32 mouse cellular contexts compared by ENCODE assay signal in the genomic region with DNA sequence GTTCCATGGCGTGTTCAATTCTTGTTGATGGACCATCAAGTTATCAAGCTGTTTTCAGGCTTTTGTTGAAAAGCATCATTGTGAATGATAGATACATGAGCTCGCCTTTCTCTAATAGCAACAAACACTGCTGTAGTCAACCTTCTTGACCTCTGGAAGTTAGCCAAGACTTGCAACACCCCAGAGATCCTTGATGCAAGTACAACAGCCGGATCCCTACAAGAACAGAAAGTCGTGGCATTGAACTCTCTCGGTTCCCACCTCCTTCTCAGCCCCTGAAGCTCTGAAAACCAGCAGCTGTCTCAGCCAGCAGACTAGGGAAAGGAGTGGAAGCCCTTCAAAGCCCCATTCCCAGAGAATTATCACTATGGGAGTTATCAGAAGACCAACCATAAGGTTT. TPM values are rescaled to one million over a fixed set of nuclear protein-coding genes. Genes with fewer than 3 reads are reported as not detected.
DNase-seq lines count a peak whose midpoint lies in the region; ATAC-seq and TF ChIP-seq lines count a peak whose summit lies in the region.
"Had no signal": no experiment of that assay in that cellular context is flagged by ENCODE, and none has a peak within 500 bp of the region (broad histone marks: within the 10 kb centered on the region; RNA-seq: fewer than 3 reads in every experiment).

No protein-coding gene starts in this region.

- H3K27ac ChIP-seq in liver, postnatal 0 days (ENCODE audit: low read depth) = no peak overlapping the region
- H3K27ac ChIP-seq in lung, embryonic 16.5 days (ENCODE audit: low read length) = no peak overlapping the region
- H3K27ac ChIP-seq: embryonic facial prominence, embryonic 15.5 days; forebrain, embryonic 15.5 days; hindbrain, postnatal 0 days; limb, embryonic 12.5 days; liver, embryonic 14.5 days; neural tube, embryonic 15.5 days had no signal

- no peaks in the 10 kb centered on the region for H3K27me3 ChIP-seq in liver, postnatal 0 days (ENCODE audit: insufficient read depth, low read length)
- H3K27me3 ChIP-seq in lung, embryonic 16.5 days (ENCODE audit: control insufficient read depth, insufficient read depth, low read depth, low read length) = no peaks in the 10 kb centered on the region
- H3K27me3 ChIP-seq: embryonic facial prominence, embryonic 15.5 days; forebrain, embryonic 15.5 days; neural tube, embryonic 15.5 days; Patski had no signal

- TF ChIP-seq CTCF in liver, postnatal 0 days (IDR thresholded peaks at IDR 0.05; ENCODE audit: low read depth) = no peak

- no peak overlapping the region for H3K4me3 ChIP-seq in liver, postnatal 0 days (ENCODE audit: low read depth, low read length)
- no peak overlapping the region for H3K4me3 ChIP-seq in lung, embryonic 16.5 days (ENCODE audit: low read length)
- H3K4me3 ChIP-seq: embryonic facial prominence, embryonic 15.5 days; forebrain, embryonic 15.5 days; heart, embryonic 12.5 days; limb, embryonic 12.5 days; neural tube, embryonic 15.5 days had no signal

- no peaks in the 10 kb centered on the region for H3K4me1 ChIP-seq in liver, postnatal 0 days (ENCODE audit: insufficient read depth)
- H3K4me1 ChIP-seq in lung, embryonic 16.5 days (replicated peaks; ENCODE audit: control insufficient read depth, insufficient read depth, low read length) = 0 out of 2 replicates have a peak, but pooled peaks cover 3% of the 10 kb centered on the region
- H3K4me1 ChIP-seq: embryonic facial prominence, embryonic 15.5 days; forebrain, embryonic 15.5 days; limb, embryonic 12.5 days; neural tube, embryonic 15.5 days had no signal

- no peak overlapping the region for H3K4me2 ChIP-seq in liver, postnatal 0 days (ENCODE audit: low read depth, low read length)
- no peak overlapping the region for H3K4me2 ChIP-seq in lung, embryonic 16.5 days (ENCODE audit: low read depth, low read length)
- H3K4me2 ChIP-seq: embryonic facial prominence, embryonic 15.5 days; forebrain, embryonic 15.5 days; heart, embryonic 12.5 days; limb, embryonic 12.5 days; midbrain, embryonic 11.5 days; neural tube, embryonic 15.5 days had no signal

- no peaks in the 10 kb centered on the region for H3K36me3 ChIP-seq in liver, postnatal 0 days (replicated peaks; ENCODE audit: insufficient read depth, low read length)
- no peaks in the 10 kb centered on the region for H3K36me3 ChIP-seq in lung, embryonic 16.5 days (ENCODE audit: control insufficient read depth, insufficient read depth, low read length)
- H3K36me3 ChIP-seq: embryonic facial prominence, embryonic 15.5 days; forebrain, embryonic 15.5 days; heart, embryonic 12.5 days; limb, embryonic 12.5 days; neural tube, embryonic 15.5 days had no signal

- H3K9me3 ChIP-seq in liver, postnatal 0 days (ENCODE audit: low read length) = no peaks in the 10 kb centered on the region
- peaks cover 3% of the 10 kb centered on the region; the same call in 1 of the 2 replicates for H3K9me3 ChIP-seq in lung, embryonic 16.5 days (ENCODE audit: control insufficient read depth, low read length)
- H3K9me3 ChIP-seq: embryonic facial prominence, embryonic 15.5 days; forebrain, embryonic 15.5 days; heart, embryonic 12.5 days; neural tube, embryonic 15.5 days had no signal

- no peak for ATAC-seq in liver, postnatal 0 days
- ATAC-seq in lung, embryonic 16.5 days (ENCODE audit: low read depth) = peak; percentile 45; the same call in 1 of the 2 replicates
- ATAC-seq: CD4-positive, CD25-positive, alpha-beta regulatory T cell, adult 4 months; forebrain, embryonic 15.5 days; hindbrain, postnatal 0 days; Patski had no signal

- no peak overlapping the region for H3K9ac ChIP-seq in liver, postnatal 0 days (replicated peaks)
- no peak overlapping the region for H3K9ac ChIP-seq in lung, embryonic 16.5 days (ENCODE audit: low read length)
- H3K9ac ChIP-seq: embryonic facial prominence, embryonic 15.5 days; forebrain, embryonic 15.5 days; heart, embryonic 12.5 days; limb, embryonic 12.5 days; liver, embryonic 14.5 days; neural tube, embryonic 15.5 days had no signal

- no peak for TF ChIP-seq EP300 in liver, postnatal 0 days (IDR thresholded peaks at IDR 0.05; ENCODE audit: low read depth)

- 49% methylated on average over 5 of the region's 5 CpGs for WGBS in liver, postnatal 0 days (ENCODE audit: insufficient replicate concordance)
- 39% methylated on average over 5 of the region's 5 CpGs for WGBS in lung, embryonic 16.5 days

- peak; percentile 54 for DNase-seq in adrenal gland, postnatal 10 days
- DNase-seq in adrenal gland, postnatal 25 days = no peak
- DNase-seq in liver, postnatal 0 days = peak; percentile 35
- DNase-seq in liver (no peak), MN1 (ENCODE audit: low spot score) (no peak)
- peak; percentile 59 to 63 for DNase-seq in lung, postnatal 4 days
- no peak for DNase-seq in embryo, embryonic 11 days
- DNase-seq: cerebellum, adult 2 months; gastrocnemius, postnatal 10 days; heart, postnatal 10 days; kidney, adult 11 months; layer of hippocampus, postnatal 36 days; right cerebral cortex, adult 18-20 months; right cerebral cortex, postnatal 4 days; thymus, postnatal 25 days had no signal

RNA-seq across cellular contexts. Expression of a gene that starts 28.2 kb away (rescaled TPM):
- under 1 TPM; 0.09 TPM for total RNA-seq in adrenal gland, postnatal 10 days (2021)
- total RNA-seq in adrenal gland, postnatal 25 days (2021) = 0.09 and 0.29 TPM in 2 replicates
- polyA plus RNA-seq in liver, postnatal 0 days (2015; fragmentation: Nextera tagmentation; extraction: Ambion mirVana) = not detected in 2 replicates
- polyA plus RNA-seq in lung, embryonic 16.5 days (2015; fragmentation: Nextera tagmentation; extraction: Ambion mirVana) = not detected in 2 replicates
- total RNA-seq: gastrocnemius, postnatal 10 days; granulocyte monocyte progenitor cell, adult 5-6 weeks; megakaryocyte progenitor cell, adult 5-6 weeks had no signal
- polyA plus RNA-seq: CD4-positive, CD25-positive, alpha-beta regulatory T cell, adult 4 months; embryonic facial prominence, embryonic 15.5 days; forebrain, embryonic 15.5 days; heart, embryonic 12.5 days; hindbrain, embryonic 11.5 days; hindbrain, postnatal 0 days; kidney, embryonic 16.5 days; midbrain, embryonic 11.5 days; midbrain, postnatal 0 days; neural tube, embryonic 15.5 days; Patski; stomach, embryonic 14.5 days had no signal

RNA-seq across cellular contexts. Expression of a gene that starts 31.4 kb away (rescaled TPM):
- total RNA-seq in adrenal gland, postnatal 10 days (2021) = 1 to 10 TPM; 1.7 to 2.7 TPM
- 0.15 and 0.19 TPM in 2 replicates for total RNA-seq in adrenal gland, postnatal 25 days (2021)
- 3.4 and 4.6 TPM in 2 replicates for polyA plus RNA-seq in liver, postnatal 0 days (2015; fragmentation: Nextera tagmentation; extraction: Ambion mirVana)
- 0.79 and 0.88 TPM in 2 replicates for polyA plus RNA-seq in lung, embryonic 16.5 days (2015; fragmentation: Nextera tagmentation; extraction: Ambion mirVana)
- total RNA-seq: gastrocnemius, postnatal 10 days; granulocyte monocyte progenitor cell, adult 5-6 weeks; megakaryocyte progenitor cell, adult 5-6 weeks had no signal
- polyA plus RNA-seq: CD4-positive, CD25-positive, alpha-beta regulatory T cell, adult 4 months had no signal

RNA-seq across cellular contexts. Expression of a gene that starts 38.3 kb away (rescaled TPM):
- not detected for total RNA-seq in adrenal gland, postnatal 10 days (2021)
- total RNA-seq in adrenal gland, postnatal 25 days (2021) = not detected in 2 replicates
- not detected in 2 replicates for polyA plus RNA-seq in liver, postnatal 0 days (2015; fragmentation: Nextera tagmentation; extraction: Ambion mirVana)
- 19.4 and 22.9 TPM in 2 replicates for polyA plus RNA-seq in lung, embryonic 16.5 days (2015; fragmentation: Nextera tagmentation; extraction: Ambion mirVana)
- total RNA-seq: gastrocnemius, postnatal 10 days; granulocyte monocyte progenitor cell, adult 5-6 weeks; megakaryocyte progenitor cell, adult 5-6 weeks had no signal
- polyA plus RNA-seq: CD4-positive, CD25-positive, alpha-beta regulatory T cell, adult 4 months; heart, embryonic 12.5 days had no signal

Comparison
In these comparisons a context has a peak if more than half of its experiments do, and no peak if none do; other contexts are left out.
1. DNase-seq: peak in adrenal gland, postnatal 10 days (single experiment), liver, postnatal 0 days (single experiment) and lung, postnatal 4 days (2 of 2); none in adrenal gland, postnatal 25 days (single experiment), liver (single experiment), MN1 (single experiment) and embryo, embryonic 11 days (single experiment).